Mouse (Mus musculus): ENCODE measurements around the gene Per2. TPM values are rescaled to one million over a fixed set of nuclear protein-coding genes. Genes with fewer than 3 reads are reported as not detected.

Gene Per2
- polyA plus RNA-seq, 1 experiment from 2014 or later = 7.3 TPM

DNA sequence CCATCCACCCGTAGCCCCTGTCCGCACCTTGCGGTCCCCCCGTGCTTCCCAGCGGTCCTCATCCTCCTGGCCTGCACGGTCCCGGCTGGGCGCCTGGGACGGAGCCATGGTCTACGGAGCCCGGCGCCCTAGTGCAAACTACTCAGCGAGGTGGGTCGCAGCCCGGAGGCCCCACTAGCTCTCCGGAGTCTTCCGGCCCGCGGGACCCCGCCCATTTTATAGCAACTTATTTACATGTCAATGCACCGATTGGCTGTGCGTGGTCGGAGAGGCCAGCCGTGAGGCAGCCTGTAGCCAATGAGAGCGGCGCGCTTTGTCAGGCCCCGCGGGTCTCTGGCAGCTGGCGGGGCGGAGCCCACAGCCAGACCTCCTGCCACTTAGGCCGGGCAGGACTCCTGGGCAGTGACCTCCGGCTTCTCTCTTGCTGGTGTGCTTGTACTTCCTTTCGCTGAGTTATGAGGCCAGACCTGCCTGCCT is 46.1 kb downstream of the Per2 start:
- peak overlapping the region; percentile 94 for H3K4me2 ChIP-seq (replicated peaks; ENCODE audit: low read depth, low read length)
- H3K4me1 ChIP-seq (ENCODE audit: insufficient read depth, low read depth, low read length) = peaks cover 20% of the 10 kb centered on the region; the same call in 1 of the 2 replicates
- H3K27me3 ChIP-seq (replicated peaks; ENCODE audit: insufficient read depth, low read length) = no peaks in the 10 kb centered on the region
- peak overlapping the region; percentile 64 for H3K4me3 ChIP-seq (ENCODE audit: low read depth, low read length)
- no peaks in the 10 kb centered on the region for H3K9me3 ChIP-seq (ENCODE audit: low read length)
- H3K9ac ChIP-seq (replicated peaks; ENCODE audit: low read depth) = peak overlapping the region; percentile 63
- TF ChIP-seq EP300 (IDR thresholded peaks at IDR 0.05) (no peak), CTCF (IDR thresholded peaks at IDR 0.05) (no peak)
- peaks cover 17% of the 10 kb centered on the region; the same call in 1 of the 2 replicates for H3K36me3 ChIP-seq (ENCODE audit: insufficient read depth, low read length)
- WGBS = under 1% methylated on average over 31 of the region's 34 CpGs
- DNase-seq (ENCODE audit: low spot score) = peak; percentile 99
- H3K27ac ChIP-seq (ENCODE audit: low read length) = peak overlapping the region; percentile 85
- peak; percentile 98 for ATAC-seq

DNA sequence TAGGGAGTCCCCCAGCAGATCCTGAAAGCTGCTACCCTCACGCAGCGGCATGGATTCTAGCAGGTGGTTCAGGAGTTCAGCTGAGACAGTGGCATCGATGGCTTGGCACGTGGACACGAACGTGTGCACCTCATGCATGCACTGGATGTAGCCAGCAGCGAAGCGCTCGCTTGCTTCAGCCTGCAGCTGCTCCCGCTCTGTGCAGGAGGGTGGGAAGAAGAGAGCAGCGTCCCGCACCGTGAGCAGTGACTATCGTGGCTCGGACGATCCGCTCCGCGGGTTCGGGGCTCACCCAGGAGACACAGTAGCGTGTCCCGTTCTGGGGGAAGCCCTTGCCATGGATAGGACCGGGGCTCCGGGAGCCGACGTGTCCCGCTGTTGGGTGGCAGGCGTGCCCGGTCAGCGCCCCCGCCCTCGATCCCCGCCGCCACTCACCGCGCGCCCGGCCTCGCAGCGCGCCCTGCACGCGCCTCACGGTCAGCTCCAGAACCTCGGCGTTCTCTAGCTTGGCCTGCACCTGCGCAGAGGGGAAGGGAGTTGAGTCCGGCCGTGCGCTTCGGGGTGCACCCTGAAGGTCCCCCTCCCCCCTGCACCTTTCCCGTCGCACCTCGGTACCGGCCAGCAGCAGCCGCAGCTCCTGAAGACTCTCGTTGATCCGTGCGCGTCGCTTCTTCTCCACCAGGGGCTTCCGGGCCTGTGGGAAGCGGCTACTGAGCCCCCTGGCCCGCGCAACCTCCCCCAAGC is 46.7 kb downstream of the Per2 start:
- ATAC-seq = peak; percentile 37
- DNase-seq (ENCODE audit: low spot score) = peak; percentile 47
- Histone ChIP-seq H3K27ac (ENCODE audit: low read length) (peak overlapping the region; percentile 82), H3K4me2 (replicated peaks; ENCODE audit: low read depth, low read length) (peak overlapping the region; percentile 94), H3K4me3 (ENCODE audit: low read depth, low read length) (peak overlapping the region; percentile 64), H3K9me3 (ENCODE audit: low read length) (no peaks in the 10 kb centered on the region), H3K36me3 (ENCODE audit: insufficient read depth, low read length) (peaks cover 11% of the 10 kb centered on the region; the same call in 1 of the 2 replicates), H3K4me1 (ENCODE audit: insufficient read depth, low read depth, low read length) (peaks cover 20% of the 10 kb centered on the region; the same call in 1 of the 2 replicates), H3K9ac (replicated peaks; ENCODE audit: low read depth) (peak overlapping the region; percentile 63), H3K27me3 (replicated peaks; ENCODE audit: insufficient read depth, low read length) (no peaks in the 10 kb centered on the region)
- TF ChIP-seq EP300 (IDR thresholded peaks at IDR 0.05) (no peak), CTCF (IDR thresholded peaks at IDR 0.05) (peak; percentile 53)
- WGBS = 5% methylated on average over 55 of the region's 65 CpGs

DNA sequence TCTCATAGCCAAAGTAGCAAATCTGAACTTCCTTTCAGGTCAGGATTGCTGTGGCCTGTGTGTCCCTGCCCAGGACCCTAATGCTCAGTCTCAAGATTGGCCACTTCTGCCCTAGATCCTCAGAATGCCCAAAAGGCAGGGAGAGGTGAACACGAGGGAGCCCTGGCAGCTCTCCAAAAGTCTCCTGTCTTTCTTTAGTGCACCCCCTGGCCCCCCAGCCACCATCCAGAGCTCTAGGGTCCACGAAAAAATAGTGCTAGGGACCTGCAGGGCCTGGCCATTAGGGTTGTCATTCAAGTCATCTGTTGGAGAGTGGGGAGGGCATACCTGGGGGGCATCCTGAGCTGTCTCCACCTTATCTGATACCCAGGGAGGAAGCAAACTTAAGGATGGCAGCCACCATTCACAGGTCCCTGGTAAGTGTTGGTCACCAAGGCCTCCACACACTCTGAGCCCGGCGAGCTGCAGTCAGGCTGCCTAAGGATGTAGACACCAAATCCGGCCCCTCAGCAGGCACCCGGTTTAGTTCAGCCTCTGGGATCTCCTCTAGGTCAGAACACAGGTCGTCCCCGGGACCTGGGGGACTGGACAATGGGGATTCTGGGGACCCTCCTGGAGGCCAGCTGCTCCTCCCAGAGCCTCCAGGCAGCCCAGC is 47.4 kb downstream of the Per2 start:
- 0 out of 2 replicates have a peak, but pooled peaks cover 5% of the 10 kb centered on the region for H3K36me3 ChIP-seq (ENCODE audit: insufficient read depth, low read length)
- DNase-seq (ENCODE audit: low spot score) (no peak), ATAC-seq (no peak)
- 71% methylated on average over 8 of the region's 8 CpGs for WGBS
- H3K27me3 ChIP-seq (replicated peaks; ENCODE audit: insufficient read depth, low read length) = no peaks in the 10 kb centered on the region
- no peaks in the 10 kb centered on the region for H3K9me3 ChIP-seq (ENCODE audit: low read length)
- 0 out of 2 replicates have a peak overlapping the region, but pooled peaks have one; percentile 64 for H3K4me3 ChIP-seq (ENCODE audit: low read depth, low read length)
- H3K27ac ChIP-seq (ENCODE audit: low read length) = no peak overlapping the region
- H3K4me2 ChIP-seq (replicated peaks; ENCODE audit: low read depth, low read length) = peak overlapping the region; percentile 94
- peaks cover 20% of the 10 kb centered on the region; the same call in 1 of the 2 replicates for H3K4me1 ChIP-seq (ENCODE audit: insufficient read depth, low read depth, low read length)
- no peak for TF ChIP-seq EP300 (IDR thresholded peaks at IDR 0.05)
- TF ChIP-seq CTCF (IDR thresholded peaks at IDR 0.05) = no peak
- H3K9ac ChIP-seq (replicated peaks; ENCODE audit: low read depth) = no peak overlapping the region

DNA sequence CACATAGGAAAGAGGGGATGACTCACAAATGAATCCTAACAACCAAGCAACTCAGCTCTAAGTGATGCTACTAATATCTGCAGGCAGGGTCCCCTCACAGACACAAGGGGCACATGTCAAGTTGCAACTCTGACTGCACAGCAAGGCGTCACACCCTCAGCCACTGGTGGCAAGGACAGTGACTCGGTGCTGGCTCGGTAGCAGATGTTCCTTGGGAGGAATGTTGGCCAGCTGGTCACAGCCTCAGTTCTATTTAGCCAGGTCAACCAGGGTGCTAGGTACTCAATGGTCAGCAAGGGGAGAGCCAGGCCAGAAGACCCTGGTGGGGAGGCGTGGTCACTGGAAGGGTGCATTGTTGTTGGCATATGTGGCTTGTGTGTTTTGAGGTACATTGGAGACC is 51.3 kb downstream of the Per2 start:
- Histone ChIP-seq H3K4me1 (ENCODE audit: insufficient read depth, low read depth, low read length) (peaks cover 8% of the 10 kb centered on the region; the same call in 1 of the 2 replicates), H3K9ac (replicated peaks; ENCODE audit: low read depth) (no peak overlapping the region), H3K36me3 (ENCODE audit: insufficient read depth, low read length) (no peaks in the 10 kb centered on the region), H3K27ac (ENCODE audit: low read length) (no peak overlapping the region), H3K4me2 (replicated peaks; ENCODE audit: low read depth, low read length) (no peak overlapping the region), H3K9me3 (ENCODE audit: low read length) (no peaks in the 10 kb centered on the region), H3K4me3 (ENCODE audit: low read depth, low read length) (no peak overlapping the region), H3K27me3 (replicated peaks; ENCODE audit: insufficient read depth, low read length) (no peaks in the 10 kb centered on the region)
- 67% methylated on average over 4 of the region's 4 CpGs for WGBS
- DNase-seq (ENCODE audit: low spot score) (no peak), ATAC-seq (no peak)
- no peak for TF ChIP-seq EP300 (IDR thresholded peaks at IDR 0.05)
- no peak for TF ChIP-seq CTCF (IDR thresholded peaks at IDR 0.05)

DNA sequence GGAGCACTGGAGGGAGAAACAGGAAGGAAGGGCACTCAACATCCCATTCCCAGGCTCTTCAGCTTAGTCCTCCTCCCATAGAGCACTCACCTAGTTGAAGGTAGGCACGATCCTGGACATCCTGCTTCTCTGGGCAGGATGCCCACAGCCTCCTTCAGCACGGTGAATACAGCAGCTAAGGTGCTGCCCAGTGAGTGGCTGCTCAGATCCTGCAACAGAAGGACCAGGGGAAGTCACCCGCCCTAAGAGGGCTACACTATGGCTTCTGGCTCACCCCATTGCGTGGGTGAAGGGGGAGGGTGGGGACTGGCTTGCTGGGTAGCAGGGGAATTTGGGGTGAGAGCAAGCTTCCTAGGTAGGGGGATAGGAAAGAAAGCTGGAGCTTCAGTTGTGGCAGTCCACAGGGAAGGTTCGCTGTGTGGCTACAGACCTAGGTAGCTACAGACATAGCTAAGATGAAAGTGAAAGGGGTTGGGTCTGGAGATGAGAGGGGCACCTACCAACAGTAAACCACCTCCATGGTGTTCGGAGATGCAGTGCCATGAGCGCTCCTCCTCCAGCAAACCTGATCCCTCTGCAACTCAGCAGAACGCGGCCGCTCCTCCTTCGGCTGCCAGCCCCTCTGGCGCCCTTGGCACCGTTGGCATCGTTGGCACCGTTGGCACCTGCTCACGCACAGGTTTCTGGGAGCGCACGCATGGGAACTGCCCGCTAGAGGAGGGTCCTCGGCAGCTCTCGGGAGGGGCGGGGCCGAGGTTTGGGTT is 53.5 kb downstream of the Per2 start:
- WGBS = 46% methylated on average over 22 of the region's 23 CpGs
- no peaks in the 10 kb centered on the region for H3K9me3 ChIP-seq (ENCODE audit: low read length)
- ATAC-seq (peak; percentile 76), DNase-seq (ENCODE audit: low spot score) (peak; percentile 45)
- H3K27me3 ChIP-seq (replicated peaks; ENCODE audit: insufficient read depth, low read length) = no peaks in the 10 kb centered on the region
- H3K4me1 ChIP-seq (ENCODE audit: insufficient read depth, low read depth, low read length) = no peaks in the 10 kb centered on the region
- no peaks in the 10 kb centered on the region for H3K36me3 ChIP-seq (ENCODE audit: insufficient read depth, low read length)
- no peak overlapping the region for H3K4me3 ChIP-seq (ENCODE audit: low read depth, low read length)
- H3K4me2 ChIP-seq (replicated peaks; ENCODE audit: low read depth, low read length) = 0 out of 2 replicates have a peak overlapping the region, but pooled peaks have one; percentile 17
- H3K27ac ChIP-seq (ENCODE audit: low read length) = no peak overlapping the region
- no peak overlapping the region for H3K9ac ChIP-seq (replicated peaks; ENCODE audit: low read depth)
- TF ChIP-seq CTCF (IDR thresholded peaks at IDR 0.05) (no peak), EP300 (IDR thresholded peaks at IDR 0.05) (no peak)
